Mouse (Mus musculus): ENCODE measurements at regions not wholly inside any gene's neighbourhood (a gene's known extent, or its start where the extent isn't known, plus 50 kb on each side); places are given as distances from the start of the nearest gene placed in this dataset.

- TF ChIP-seq POLR2A (IDR thresholded peaks at IDR 0.05; ENCODE audit: borderline replicate concordance, insufficient read depth, low read length): no peak
- no peak for TF ChIP-seq CTCF (IDR thresholded peaks at IDR 0.05; ENCODE audit: borderline replicate concordance, insufficient read depth, low read depth, low read length)
These were observed 59.1 kb upstream of the Kirrel3 start for GRCm38 (mm10) chr9:34426589-34426988.

Data from cerebellum, adult 2 months (tissue).